Mouse (Mus musculus) lung, postnatal 4 days (tissue): ENCODE results near the gene Fam160a1.

Source experiments
- DNase-seq, 2 experiments: peaks; one replicate each; pipeline ENCODE4 v3.0.0; 2021

Gene Fam160a1

DNA sequence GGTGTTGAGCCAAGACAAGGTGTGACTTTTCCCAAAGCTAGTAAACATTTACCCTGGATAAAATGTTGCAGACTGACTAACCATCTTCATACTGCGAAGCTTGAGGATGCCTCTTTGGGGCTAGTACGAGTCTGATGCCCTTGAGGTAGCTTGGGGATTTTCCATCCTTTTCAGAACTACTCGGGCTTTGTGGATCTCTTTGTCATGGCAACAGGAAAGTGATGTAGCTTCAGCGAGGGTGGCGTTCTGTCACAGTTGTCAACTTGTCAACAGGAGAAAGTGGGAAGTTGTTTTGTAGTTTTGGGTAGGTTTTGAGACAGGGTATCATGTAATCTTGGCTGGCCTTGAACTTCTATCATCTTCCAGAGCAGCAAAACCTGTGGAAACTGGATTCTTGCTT lies 197.7 kb downstream of the Fam160a1 start:
- DNase-seq = no peak

DNA sequence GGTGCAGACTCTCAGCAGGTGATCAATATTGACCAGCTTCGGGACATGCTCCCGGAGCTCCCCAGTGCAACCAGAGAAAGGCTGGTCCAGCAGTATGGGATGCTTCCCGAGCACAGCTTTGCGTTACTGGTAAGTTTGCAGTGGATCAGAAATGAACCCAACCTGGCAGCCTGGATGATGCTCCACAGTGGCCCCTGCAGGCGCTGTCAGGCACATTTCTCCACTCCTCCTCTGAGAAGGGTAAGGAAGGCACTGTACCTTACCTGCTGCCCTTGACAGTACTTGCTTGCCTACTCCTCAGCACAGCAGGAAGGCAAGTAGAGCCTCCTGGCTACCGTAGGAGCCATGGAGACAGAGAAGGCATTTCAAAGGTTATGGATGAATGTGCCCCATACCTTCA lies 198.2 kb downstream of the Fam160a1 start:
- no peak for DNase-seq

DNA sequence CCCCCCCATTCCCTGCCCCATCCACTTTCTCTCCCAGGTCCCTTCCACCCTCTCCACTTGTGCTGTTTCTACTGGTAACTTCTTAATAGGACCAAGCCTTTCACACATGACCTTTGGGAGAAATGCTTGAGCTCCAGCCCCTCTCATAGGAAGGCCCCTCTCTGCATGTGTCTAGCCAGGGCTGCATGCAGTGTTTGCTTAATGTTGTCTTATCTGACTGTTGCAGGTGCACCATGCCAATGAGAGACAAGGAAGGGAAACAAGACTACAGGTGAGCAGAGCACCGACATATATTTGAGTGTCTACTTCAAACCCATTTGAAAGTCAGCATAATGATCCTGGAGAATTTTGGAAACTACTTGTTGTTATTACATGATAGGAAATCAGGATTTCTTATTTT lies 200.7 kb downstream of the Fam160a1 start:
- no peak for DNase-seq
